Mouse (Mus musculus) lung, adult 2 months (tissue): ENCODE measurements around the gene Guk1. TPM values are rescaled to one million over a fixed set of nuclear protein-coding genes. Genes with fewer than 3 reads are reported as not detected.

ENCODE experiments used
- DNase-seq: peaks from one replicate; pipeline ENCODE4 v3.0.0; 2022
- H3K4me1 ChIP-seq: fragments of 200-500 bp; 2 replicates; pipeline ENCODE4 v1.6.1; 2011; ENCODE audit warnings: low read length; ENCODE audit not compliant: control insufficient read depth, insufficient read depth
- H3K4me3 ChIP-seq: fragments of 200-500 bp; replicated peaks from 2 replicates; pipeline ENCODE3; 2011; ENCODE audit warnings: low read depth, mild to moderate bottlenecking, control low read depth, low read length; ENCODE audit errors: extremely low read depth
- CTCF ChIP-seq: fragments of 200-500 bp; IDR thresholded peaks from 2 replicates; pipeline ENCODE4 v1.5.1; 2011; ENCODE audit warnings: mild to moderate bottlenecking, low read length, control low read depth; ENCODE audit not compliant: insufficient read depth
- POLR2A ChIP-seq: fragments of 200-500 bp; IDR thresholded peaks from 2 replicates; pipeline ENCODE4 v1.6.1; 2011; ENCODE audit warnings: low read depth, mild to moderate bottlenecking, control low read depth, low read length, borderline replicate concordance; ENCODE audit errors: extremely low read depth
- WGBS: fragments of 180-500 bp; shearing (Covaris S2); methylation state at CpG from one replicate; pipeline ENCODE4 v1.1.7; 2018; 5-methylcytosine and 5-hydroxymethylcytosine counted together
- polyA plus RNA-seq: library from polyadenylated mRNA; depleted of rRNA; stranded (reverse); fragments of >200 nt; gene quantifications from 2 replicates; pipeline ENCODE4 v1.2.3, GENCODE M21; 2012

Guk1 gene
- polyA plus RNA-seq, 1 experiment: 126 TPM

DNA sequence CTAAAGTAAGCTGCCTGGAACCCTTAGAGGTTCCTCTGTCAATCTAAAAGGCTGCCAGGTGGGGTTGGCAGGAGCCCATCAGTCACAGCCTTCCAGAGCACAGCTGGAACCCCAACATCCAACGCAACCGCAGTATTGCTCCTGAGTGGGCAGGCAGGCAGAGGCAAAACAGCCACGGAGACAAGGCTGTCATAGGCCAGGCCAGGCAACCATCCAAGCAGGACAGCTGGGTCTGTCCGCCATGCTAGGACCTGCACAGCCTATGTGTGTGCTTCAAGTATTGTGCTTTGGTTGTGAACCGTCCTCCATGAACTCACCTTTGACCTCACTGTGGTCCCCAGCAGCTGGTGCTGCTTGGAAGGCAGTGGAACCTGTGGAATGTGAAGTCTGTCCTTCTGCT lies 36.1 kb downstream of the Guk1 start:
- Histone ChIP-seq H3K4me1 (no peaks in the 10 kb centered on the region), H3K4me3 (no peak overlapping the region)
- no peak for TF ChIP-seq POLR2A
- no peak for TF ChIP-seq CTCF
- DNase-seq: no peak
- 84% methylated on average over 5 of the region's 5 CpGs for WGBS

DNA sequence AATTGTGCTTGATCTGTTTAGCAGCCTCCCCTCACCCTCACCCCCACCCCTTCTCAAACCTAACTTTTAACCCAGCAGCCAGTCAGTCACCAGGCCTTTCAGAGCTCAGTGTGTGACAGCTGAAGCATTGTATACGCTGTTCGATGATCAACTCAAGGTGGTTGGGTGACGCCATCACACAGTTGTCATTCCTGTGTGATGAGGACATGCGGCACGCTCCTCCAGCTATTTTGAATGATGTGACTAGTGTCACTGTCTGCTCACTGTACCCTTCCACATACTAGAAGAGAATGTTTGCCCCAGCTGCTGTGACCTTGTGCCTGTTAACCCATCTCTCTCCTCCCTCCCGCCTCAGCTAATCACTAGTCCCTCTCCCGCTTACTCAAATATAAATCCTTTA lies 37.8 kb downstream of the Guk1 start:
- TF ChIP-seq POLR2A (no peak), CTCF (no peak)
- Histone ChIP-seq H3K4me3 (no peak overlapping the region), H3K4me1 (no peaks in the 10 kb centered on the region)
- 71% methylated on average over 7 of the region's 7 CpGs for WGBS
- no peak for DNase-seq

DNA sequence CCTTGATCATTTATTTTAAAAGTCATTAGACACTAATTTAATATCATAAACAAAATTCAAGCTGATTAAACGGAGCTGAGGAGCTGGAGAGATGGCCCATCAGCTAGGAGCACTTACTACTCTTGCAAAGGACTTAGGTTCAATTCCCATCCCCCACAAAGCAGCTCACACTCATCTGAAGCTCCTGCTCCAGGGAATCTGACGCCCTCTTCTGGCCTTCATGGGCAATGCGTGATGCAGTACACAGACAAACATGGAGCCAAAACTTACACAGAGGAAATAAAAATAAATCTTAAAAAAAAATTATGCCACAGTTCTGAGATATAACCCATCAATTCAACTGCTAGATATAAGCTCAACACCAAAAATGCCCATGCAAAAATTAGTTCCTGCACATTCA lies 40.3 kb downstream of the Guk1 start:
- Histone ChIP-seq H3K4me3 (no peak overlapping the region), H3K4me1 (no peaks in the 10 kb centered on the region)
- WGBS: 41% methylated on average over 3 of the region's 3 CpGs
- TF ChIP-seq CTCF (0 out of 2 replicates have a peak, but pooled peaks have one; percentile 20), POLR2A (no peak)
- no peak for DNase-seq

DNA sequence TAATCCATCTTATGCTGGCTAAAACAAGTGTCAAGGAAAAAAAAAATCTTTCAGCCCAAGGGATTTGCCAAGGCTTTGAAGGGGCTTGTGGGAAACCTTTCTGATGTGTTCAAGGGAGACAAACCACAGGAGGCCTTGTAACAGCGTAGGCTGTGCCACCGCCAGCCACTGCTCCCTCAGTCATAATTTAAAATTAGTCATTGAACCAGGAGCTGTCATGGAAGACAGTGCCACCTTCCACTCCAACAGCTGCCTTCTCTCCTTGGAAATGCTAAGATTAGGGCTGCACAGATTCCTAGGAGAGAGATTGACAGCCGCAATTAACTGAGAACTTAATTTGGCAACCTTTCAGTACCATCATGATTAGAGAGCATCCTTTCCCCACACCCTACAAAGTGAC lies 42.7 kb downstream of the Guk1 start:
- 44% methylated on average over 3 of the region's 3 CpGs for WGBS
- DNase-seq: no peak
- no peaks in the 10 kb centered on the region for H3K4me1 ChIP-seq
- TF ChIP-seq POLR2A (no peak), CTCF (no peak)
- no peak overlapping the region for H3K4me3 ChIP-seq

DNA sequence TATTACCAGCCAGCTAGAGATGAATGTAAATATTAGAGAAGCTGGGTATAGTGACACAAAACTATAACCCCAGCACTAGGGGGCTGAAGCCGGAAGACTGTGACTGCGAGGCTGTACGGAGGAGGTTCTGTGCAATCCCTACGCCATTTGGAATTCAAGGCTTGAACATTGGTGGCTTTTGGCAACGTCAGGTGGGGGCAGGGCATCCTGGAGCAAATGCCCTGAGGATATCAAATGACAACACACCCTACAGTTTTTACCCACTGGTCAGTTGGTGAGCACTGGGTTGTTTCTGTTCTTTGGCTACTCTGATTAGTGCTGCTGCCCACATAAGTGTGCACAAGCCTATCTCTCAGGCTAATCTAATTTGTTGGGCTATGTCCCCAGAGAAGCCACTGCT lies 49.0 kb downstream of the Guk1 start:
- DNase-seq: no peak
- TF ChIP-seq POLR2A (no peak), CTCF (no peak)
- Histone ChIP-seq H3K4me1 (no peaks in the 10 kb centered on the region), H3K4me3 (no peak overlapping the region)
- 79% methylated on average over 5 of the region's 5 CpGs for WGBS

DNA sequence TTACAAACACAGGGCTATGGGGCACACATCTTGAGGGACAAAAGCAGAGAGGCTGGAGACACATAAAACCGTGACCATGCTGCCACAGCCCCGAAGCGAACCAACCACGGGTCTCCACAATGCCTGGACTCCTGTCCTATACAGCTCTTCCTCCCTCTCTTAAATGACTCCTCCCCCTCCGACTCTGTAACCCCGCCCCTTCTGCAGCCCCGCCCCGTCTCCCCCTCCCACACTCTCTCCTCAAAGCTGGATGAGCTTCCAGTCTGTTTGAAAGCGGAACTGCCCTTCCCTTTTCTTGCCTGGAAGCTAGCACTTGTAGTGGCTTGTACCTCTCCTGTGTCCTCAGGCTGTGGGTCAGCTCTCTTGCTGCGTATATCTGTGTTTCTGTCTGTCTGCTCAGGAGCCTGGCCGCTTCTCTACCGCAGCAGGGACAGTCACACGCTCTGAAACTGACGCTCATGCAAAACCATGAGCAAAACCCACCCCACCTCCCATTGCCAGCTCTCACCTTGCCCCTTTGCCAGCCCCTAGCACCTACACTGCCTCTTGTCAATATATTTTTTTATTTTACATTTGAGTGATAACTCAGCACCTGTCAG lies 50.1 kb downstream of the Guk1 start:
- Histone ChIP-seq H3K4me3 (no peak overlapping the region), H3K4me1 (no peaks in the 10 kb centered on the region)
- 8% methylated on average over 14 of the region's 14 CpGs for WGBS
- TF ChIP-seq CTCF (no peak), POLR2A (no peak)
- DNase-seq: no peak

DNA sequence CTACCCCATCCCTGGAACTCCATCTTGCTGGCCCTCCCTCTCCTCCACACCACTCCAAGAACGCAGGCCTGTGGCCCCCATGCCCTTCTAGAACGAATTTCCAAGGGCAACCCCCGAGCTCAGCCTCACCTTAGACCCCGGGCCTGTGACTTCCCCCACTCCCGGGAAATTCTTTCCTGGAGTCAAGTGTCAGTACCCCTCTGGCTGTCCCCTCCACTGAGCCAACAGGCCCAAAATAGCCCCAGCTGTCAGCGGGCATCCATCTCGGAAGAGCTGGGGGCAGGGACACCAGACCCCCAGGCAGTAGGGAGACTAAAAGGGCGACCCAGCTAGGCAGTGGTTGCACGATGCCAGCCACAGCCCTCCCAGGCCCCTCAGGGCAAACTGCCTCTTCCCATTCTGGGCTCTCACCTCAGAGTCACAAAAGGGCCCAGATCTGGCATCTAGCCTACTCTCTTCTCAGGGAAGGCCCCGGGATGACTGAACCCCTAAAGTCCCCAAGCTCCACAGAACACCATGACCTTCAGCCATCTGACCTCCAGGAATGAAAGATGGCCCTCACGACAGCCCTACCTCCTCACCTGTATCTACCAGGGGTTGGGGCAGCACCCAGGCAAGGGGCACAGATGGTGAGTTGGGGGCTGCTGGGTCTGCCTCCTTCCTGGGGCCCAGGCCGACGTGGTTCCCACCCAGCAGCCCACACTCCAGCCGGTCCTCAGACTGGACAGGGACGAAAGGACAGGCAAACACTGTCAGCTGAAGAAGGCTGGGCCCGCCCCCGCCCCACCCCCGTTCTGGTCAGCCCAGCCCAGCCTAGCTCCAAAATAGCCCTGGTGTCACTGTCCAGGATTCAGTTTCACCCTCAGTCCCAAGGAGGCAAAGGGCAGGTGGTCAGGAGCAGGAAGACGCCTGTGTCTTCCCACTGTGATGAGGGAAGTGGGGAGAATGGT lies 53.2 kb downstream of the Guk1 start:
- DNase-seq: no peak
- no peak overlapping the region for H3K4me3 ChIP-seq
- no peaks in the 10 kb centered on the region for H3K4me1 ChIP-seq
- 64% methylated on average over 19 of the region's 19 CpGs for WGBS
- no peak for TF ChIP-seq POLR2A
- TF ChIP-seq CTCF: no peak

DNA sequence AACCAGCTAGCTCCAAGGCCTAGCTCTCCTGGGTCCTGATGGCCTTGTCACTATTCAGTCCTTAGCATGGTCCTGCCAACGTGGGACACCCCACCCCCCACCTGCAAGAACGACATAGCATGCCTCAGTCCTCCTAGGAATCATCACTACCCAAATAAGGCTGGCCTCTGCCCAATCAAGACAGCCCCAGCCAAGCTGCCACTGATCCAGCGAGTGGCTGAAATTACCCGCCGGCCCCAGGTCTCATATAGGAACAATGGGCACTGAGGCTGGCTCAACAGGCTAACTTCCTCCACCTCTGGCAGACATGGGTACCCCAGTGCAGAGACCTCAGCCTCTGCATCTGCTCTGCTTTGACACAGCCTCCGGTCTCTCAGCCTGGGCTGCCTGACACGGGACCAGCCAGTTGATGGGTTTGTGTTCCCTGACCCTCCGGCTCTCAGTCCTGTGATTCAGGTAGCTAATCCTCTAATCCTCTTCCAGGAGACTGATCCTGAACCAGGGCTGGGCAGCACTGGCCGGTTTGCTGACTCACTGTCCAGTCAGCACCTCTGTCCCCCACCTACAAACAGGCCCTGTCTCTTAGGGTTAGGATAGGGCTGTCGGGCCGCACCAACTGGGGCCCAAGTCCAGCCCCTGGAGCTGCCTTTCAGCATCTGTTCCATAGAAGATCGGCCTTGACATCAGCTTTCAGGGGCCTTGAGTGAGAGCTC lies 54.9 kb downstream of the Guk1 start:
- H3K4me3 ChIP-seq: no peak overlapping the region
- DNase-seq: no peak
- 73% methylated on average over 12 of the region's 12 CpGs for WGBS
- TF ChIP-seq CTCF: no peak
- TF ChIP-seq POLR2A: no peak
- no peaks in the 10 kb centered on the region for H3K4me1 ChIP-seq

DNA sequence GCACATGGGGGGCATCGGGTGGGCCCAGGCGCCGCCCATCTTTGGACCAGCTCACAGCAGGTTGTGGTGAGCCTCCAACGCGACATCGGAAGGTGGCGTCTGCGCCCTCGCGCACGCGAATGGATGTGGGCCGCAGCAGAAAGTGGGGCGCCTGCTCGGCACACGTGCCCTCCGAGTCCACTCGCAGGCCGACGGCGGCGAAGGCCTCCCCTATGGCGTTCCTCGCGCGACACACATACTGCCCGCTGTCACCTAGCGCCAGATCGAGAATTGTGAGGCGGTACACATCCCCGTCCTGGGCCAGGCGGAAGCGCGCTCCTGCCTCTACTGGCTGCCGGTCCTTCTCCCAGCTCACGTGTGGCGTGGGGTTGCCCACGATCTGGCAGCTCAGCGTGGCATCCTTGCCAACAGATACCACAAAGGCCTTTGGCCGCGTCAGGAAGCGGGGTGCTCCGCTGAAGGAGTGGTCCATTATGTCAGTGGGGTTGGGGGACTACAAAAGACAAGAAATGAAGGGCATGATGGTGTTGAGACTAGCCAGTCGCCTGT lies 56.0 kb downstream of the Guk1 start, which contains the start of gene Obscn:
Gene Obscn (minus strand): TSS at position 499 of the 549 bp plus-strand sequence.
- TF ChIP-seq CTCF (no peak), POLR2A (no peak)
- Histone ChIP-seq H3K4me3 (no peak within 1 kb of the TSS), H3K4me1 (no peaks in the 10 kb centered on the region)
- DNase-seq: no peak
- WGBS: 14% methylated on average over 44 of the region's 44 CpGs
